Mouse (Mus musculus): ENCODE measurements around the gene Hras. TPM values are rescaled to one million over a fixed set of nuclear protein-coding genes. Genes with fewer than 3 reads are reported as not detected.

Gene Hras
- polyA plus RNA-seq, 1 experiment = 181 TPM

- peaks cover 21% of the 10 kb centered on the region for H3K36me3 ChIP-seq (ENCODE audit: control insufficient read depth, insufficient read depth)
- H3K79me2 ChIP-seq (ENCODE audit: control insufficient read depth, insufficient read depth) = peaks cover 64% of the 10 kb centered on the region
- no peaks in the 10 kb centered on the region for H3K27me3 ChIP-seq (ENCODE audit: control insufficient read depth, insufficient read depth, insufficient read length)
- H3K4me3 ChIP-seq (ENCODE audit: insufficient read depth, poor library complexity, severe bottlenecking) = peak overlapping the region; percentile 47
- TF ChIP-seq USF1 (IDR thresholded peaks at IDR 0.05; ENCODE audit: low read depth) = no peak
- TF ChIP-seq MYOD1 (IDR thresholded peaks at IDR 0.05; ENCODE audit: control insufficient read depth, insufficient read length, low read depth) = peak; percentile 9
- TF ChIP-seq CEBPB (IDR thresholded peaks at IDR 0.05; ENCODE audit: low read depth) = no peak
- peak overlapping the region; percentile 49 for H3ac ChIP-seq (ENCODE audit: control insufficient read depth, insufficient read length, low read depth)
- peaks cover 23% of the 10 kb centered on the region for H3K79me3 ChIP-seq (ENCODE audit: low read depth)
Measured at GRCm38 (mm10) chr7:141168518-141168953, 25.3 kb downstream of the Hras start.

GRCm38 (mm10) chr7:141167901-141168517 lies 25.8 kb downstream of the Hras start:
- Histone ChIP-seq H3K36me3 (ENCODE audit: control insufficient read depth, insufficient read depth) (peaks cover 26% of the 10 kb centered on the region), H3K4me3 (ENCODE audit: insufficient read depth, poor library complexity, severe bottlenecking) (peak overlapping the region; percentile 47), H3K27me3 (ENCODE audit: control insufficient read depth, insufficient read depth, insufficient read length) (no peaks in the 10 kb centered on the region), H3K79me2 (ENCODE audit: control insufficient read depth, insufficient read depth) (peaks cover 69% of the 10 kb centered on the region), H3K79me3 (ENCODE audit: low read depth) (peaks cover 23% of the 10 kb centered on the region), H3ac (ENCODE audit: control insufficient read depth, insufficient read length, low read depth) (peak overlapping the region; percentile 49)
- TF ChIP-seq MYOG (IDR thresholded peaks at IDR 0.05; ENCODE audit: control insufficient read depth, extremely low read depth, insufficient read length) (no peak), MYOD1 (IDR thresholded peaks at IDR 0.05; ENCODE audit: control insufficient read depth, insufficient read length, low read depth) (peak; percentile 49)

GRCm38 (mm10) chr7:141164850-141165249 lies 29.0 kb downstream of the Hras start:
- no peak overlapping the region for H3ac ChIP-seq (ENCODE audit: control insufficient read depth, insufficient read length, low read depth)
- H3K27me3 ChIP-seq (ENCODE audit: control insufficient read depth, insufficient read depth, insufficient read length) = no peaks in the 10 kb centered on the region
- H3K4me3 ChIP-seq (ENCODE audit: insufficient read depth, poor library complexity, severe bottlenecking) = no peak overlapping the region
- H3K36me3 ChIP-seq (ENCODE audit: control insufficient read depth, insufficient read depth) = peaks cover 56% of the 10 kb centered on the region
- peaks cover 18% of the 10 kb centered on the region for H3K79me3 ChIP-seq (ENCODE audit: low read depth)
- peak; percentile 99 for TF ChIP-seq FOSL1 (IDR thresholded peaks at IDR 0.05; ENCODE audit: insufficient read depth, low read length, poor library complexity, severe bottlenecking)
- TF ChIP-seq MYOG (IDR thresholded peaks at IDR 0.05; ENCODE audit: control insufficient read depth, extremely low read depth, insufficient read length) = no peak
- no peak for TF ChIP-seq CEBPB (IDR thresholded peaks at IDR 0.05; ENCODE audit: low read depth)
- peak; percentile 98 for TF ChIP-seq USF1 (IDR thresholded peaks at IDR 0.05; ENCODE audit: low read depth)
- peak; percentile 97 for TF ChIP-seq MAX (IDR thresholded peaks at IDR 0.05)
- peak; percentile 48 for TF ChIP-seq MYOD1 (IDR thresholded peaks at IDR 0.05; ENCODE audit: control insufficient read depth, insufficient read length, low read depth)
- peaks cover 51% of the 10 kb centered on the region for H3K79me2 ChIP-seq (ENCODE audit: control insufficient read depth, insufficient read depth)

- no peaks in the 10 kb centered on the region for H3K27me3 ChIP-seq (ENCODE audit: control insufficient read depth, insufficient read depth, insufficient read length)
- peaks cover 60% of the 10 kb centered on the region for H3K36me3 ChIP-seq (ENCODE audit: control insufficient read depth, insufficient read depth)
- no peak for TF ChIP-seq MAX (IDR thresholded peaks at IDR 0.05)
- no peak for TF ChIP-seq FOSL1 (IDR thresholded peaks at IDR 0.05; ENCODE audit: insufficient read depth, low read length, poor library complexity, severe bottlenecking)
- no peak for TF ChIP-seq CEBPB (IDR thresholded peaks at IDR 0.05; ENCODE audit: low read depth)
- no peak for TF ChIP-seq CTCF (IDR thresholded peaks at IDR 0.05; ENCODE audit: control insufficient read depth, insufficient read depth, insufficient read length)
- TF ChIP-seq USF1 (IDR thresholded peaks at IDR 0.05; ENCODE audit: low read depth) = no peak
- TF ChIP-seq MYOG (IDR thresholded peaks at IDR 0.05; ENCODE audit: control insufficient read depth, extremely low read depth, insufficient read length) = no peak
- TF ChIP-seq MYOD1 (IDR thresholded peaks at IDR 0.05; ENCODE audit: control insufficient read depth, insufficient read length, low read depth) = no peak
- H3K4me3 ChIP-seq (ENCODE audit: insufficient read depth, poor library complexity, severe bottlenecking) = no peak overlapping the region
- peaks cover 48% of the 10 kb centered on the region for H3K79me2 ChIP-seq (ENCODE audit: control insufficient read depth, insufficient read depth)
- peak overlapping the region; percentile 47 for H3ac ChIP-seq (ENCODE audit: control insufficient read depth, insufficient read length, low read depth)
- peaks cover 16% of the 10 kb centered on the region for H3K79me3 ChIP-seq (ENCODE audit: low read depth)
Measured at GRCm38 (mm10) chr7:141164397-141164796, 29.4 kb downstream of the Hras start.

- Histone ChIP-seq H3K27me3 (ENCODE audit: control insufficient read depth, insufficient read depth, insufficient read length) (no peaks in the 10 kb centered on the region), H3K4me3 (ENCODE audit: insufficient read depth, poor library complexity, severe bottlenecking) (no peak overlapping the region), H3K79me3 (ENCODE audit: low read depth) (no peaks in the 10 kb centered on the region), H3K79me2 (ENCODE audit: control insufficient read depth, insufficient read depth) (no peaks in the 10 kb centered on the region), H3ac (ENCODE audit: control insufficient read depth, insufficient read length, low read depth) (no peak overlapping the region), H3K36me3 (ENCODE audit: control insufficient read depth, insufficient read depth) (peaks cover 25% of the 10 kb centered on the region)
- TF ChIP-seq CEBPB (IDR thresholded peaks at IDR 0.05; ENCODE audit: low read depth) = no peak
- no peak for TF ChIP-seq MYOG (IDR thresholded peaks at IDR 0.05; ENCODE audit: control insufficient read depth, extremely low read depth, insufficient read length)
- TF ChIP-seq MYOD1 (IDR thresholded peaks at IDR 0.05; ENCODE audit: control insufficient read depth, insufficient read length, low read depth) = no peak
- no peak for TF ChIP-seq CTCF (IDR thresholded peaks at IDR 0.05; ENCODE audit: control insufficient read depth, insufficient read depth, insufficient read length)
- TF ChIP-seq FOSL1 (IDR thresholded peaks at IDR 0.05; ENCODE audit: insufficient read depth, low read length, poor library complexity, severe bottlenecking) = no peak
- no peak for TF ChIP-seq USF1 (IDR thresholded peaks at IDR 0.05; ENCODE audit: low read depth)
- no peak for TF ChIP-seq MAX (IDR thresholded peaks at IDR 0.05)
Measured at GRCm38 (mm10) chr7:141155362-141155761, 38.4 kb downstream of the Hras start.

- TF ChIP-seq CTCF (IDR thresholded peaks at IDR 0.05; ENCODE audit: control insufficient read depth, insufficient read depth, insufficient read length) = no peak
- TF ChIP-seq MYOG (IDR thresholded peaks at IDR 0.05; ENCODE audit: control insufficient read depth, extremely low read depth, insufficient read length) = no peak
- Histone ChIP-seq H3K36me3 (ENCODE audit: control insufficient read depth, insufficient read depth) (peaks cover 5% of the 10 kb centered on the region), H3K79me3 (ENCODE audit: low read depth) (no peaks in the 10 kb centered on the region), H3ac (ENCODE audit: control insufficient read depth, insufficient read length, low read depth) (no peak overlapping the region), H3K79me2 (ENCODE audit: control insufficient read depth, insufficient read depth) (no peaks in the 10 kb centered on the region), H3K27me3 (ENCODE audit: control insufficient read depth, insufficient read depth, insufficient read length) (no peaks in the 10 kb centered on the region), H3K4me3 (ENCODE audit: insufficient read depth, poor library complexity, severe bottlenecking) (no peak overlapping the region)
Measured at GRCm38 (mm10) chr7:141148639-141149038, 45.2 kb downstream of the Hras start.
